Mouse (Mus musculus): ENCODE data around the gene Dctd. TPM values are rescaled to one million over a fixed set of nuclear protein-coding genes. Genes with fewer than 3 reads are reported as not detected.

The Dctd gene
- polyA plus RNA-seq, 1 experiment from 2014 or later, result 28.2 TPM

GRCm38 (mm10) chr8:48098081-48098639 lies 732 bp upstream of the Dctd start:
- no peaks in the 10 kb centered on the region; the same call in 1 of the 2 replicates for H3K27me3 ChIP-seq (replicated peaks; ENCODE audit: control insufficient read depth, insufficient read depth, low read length)
- no peak overlapping the region for H3K27ac ChIP-seq (replicated peaks; ENCODE audit: low read depth, low read length)
- DNase-seq (ENCODE audit: low spot score), result no peak
- H3K4me2 ChIP-seq (ENCODE audit: low read depth, low read length), result peak overlapping the region; percentile 54
- H3K9ac ChIP-seq (ENCODE audit: low read depth, low read length), result peak overlapping the region; percentile 43; the same call in 1 of the 2 replicates
- no peak for ATAC-seq (ENCODE audit: low read depth)
- H3K9me3 ChIP-seq (ENCODE audit: control insufficient read depth, low read length), result no peaks in the 10 kb centered on the region
- no peaks in the 10 kb centered on the region for H3K36me3 ChIP-seq (ENCODE audit: control insufficient read depth, insufficient read depth, low read length)
- peaks cover 6% of the 10 kb centered on the region for H3K4me1 ChIP-seq (ENCODE audit: control insufficient read depth, insufficient read depth, low read length)
- peak overlapping the region; percentile 20 for H3K4me3 ChIP-seq (ENCODE audit: low read depth, low read length)
- WGBS, result 65% methylated on average over 13 of the region's 13 CpGs

- 61% methylated on average over 14 of the region's 14 CpGs for WGBS
- Histone ChIP-seq H3K27me3 (replicated peaks; ENCODE audit: control insufficient read depth, insufficient read depth, low read length) (no peaks in the 10 kb centered on the region; the same call in 1 of the 2 replicates), H3K4me2 (ENCODE audit: low read depth, low read length) (no peak overlapping the region), H3K4me3 (ENCODE audit: low read depth, low read length) (no peak overlapping the region), H3K27ac (replicated peaks; ENCODE audit: low read depth, low read length) (no peak overlapping the region), H3K9ac (ENCODE audit: low read depth, low read length) (no peak overlapping the region), H3K36me3 (ENCODE audit: control insufficient read depth, insufficient read depth, low read length) (no peaks in the 10 kb centered on the region), H3K4me1 (ENCODE audit: control insufficient read depth, insufficient read depth, low read length) (peaks cover 6% of the 10 kb centered on the region), H3K9me3 (ENCODE audit: control insufficient read depth, low read length) (0 out of 2 replicates have a peak, but pooled peaks cover 6% of the 10 kb centered on the region)
- ATAC-seq (ENCODE audit: low read depth), result no peak; the same call in 1 of the 2 replicates
- DNase-seq (ENCODE audit: low spot score), result peak; percentile 57
Measured at GRCm38 (mm10) chr8:48100100-48100787, 1.4 kb downstream of the Dctd start.

DNA sequence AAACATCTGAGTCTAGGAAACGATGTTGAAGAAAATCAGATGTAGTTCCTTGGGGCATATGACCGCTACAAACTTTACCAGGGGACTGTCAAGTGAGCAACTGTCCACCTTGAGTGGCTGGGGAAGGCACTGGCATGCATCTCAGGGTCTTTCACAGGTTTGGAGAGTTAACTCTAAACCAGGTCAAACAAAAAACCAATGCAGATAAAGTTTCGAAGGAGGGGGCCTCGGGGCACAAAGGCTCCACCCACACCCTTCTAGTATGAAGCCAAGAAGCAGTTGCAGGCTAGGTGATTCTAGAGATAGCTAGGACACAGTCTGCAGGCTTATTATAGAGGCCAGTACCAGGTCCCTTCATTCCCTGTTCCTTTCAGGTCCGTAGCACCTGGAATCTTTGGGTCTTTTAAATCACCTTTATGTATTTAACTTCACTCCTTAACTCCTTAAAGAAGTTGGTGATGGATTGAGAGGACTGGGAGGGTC lies 10.5 kb downstream of the Dctd start:
- Histone ChIP-seq H3K4me2 (ENCODE audit: low read depth, low read length) (peak overlapping the region; percentile 70), H3K27ac (replicated peaks; ENCODE audit: low read depth, low read length) (no peak overlapping the region; the same call in 1 of the 2 replicates), H3K27me3 (replicated peaks; ENCODE audit: control insufficient read depth, insufficient read depth, low read length) (no peaks in the 10 kb centered on the region), H3K4me1 (ENCODE audit: control insufficient read depth, insufficient read depth, low read length) (peaks cover 5% of the 10 kb centered on the region; the same call in 1 of the 2 replicates), H3K9ac (ENCODE audit: low read depth, low read length) (peak overlapping the region; percentile 71), H3K4me3 (ENCODE audit: low read depth, low read length) (peak overlapping the region; percentile 68), H3K9me3 (ENCODE audit: control insufficient read depth, low read length) (0 out of 2 replicates have a peak, but pooled peaks cover 1% of the 10 kb centered on the region), H3K36me3 (ENCODE audit: control insufficient read depth, insufficient read depth, low read length) (peaks cover 18% of the 10 kb centered on the region)
- ATAC-seq (ENCODE audit: low read depth), result peak; percentile 24
- whole genome bisulfite sequencing, result 27% methylated on average over 5 of the region's 5 CpGs
- DNase-seq (ENCODE audit: low spot score), result no peak

- Histone ChIP-seq H3K4me2 (ENCODE audit: low read depth, low read length) (peak overlapping the region; percentile 70), H3K4me3 (ENCODE audit: low read depth, low read length) (peak overlapping the region; percentile 68), H3K9ac (ENCODE audit: low read depth, low read length) (peak overlapping the region; percentile 71), H3K36me3 (ENCODE audit: control insufficient read depth, insufficient read depth, low read length) (peaks cover 20% of the 10 kb centered on the region), H3K27ac (replicated peaks; ENCODE audit: low read depth, low read length) (peak overlapping the region; percentile 49), H3K9me3 (ENCODE audit: control insufficient read depth, low read length) (no peaks in the 10 kb centered on the region), H3K27me3 (replicated peaks; ENCODE audit: control insufficient read depth, insufficient read depth, low read length) (no peaks in the 10 kb centered on the region), H3K4me1 (ENCODE audit: control insufficient read depth, insufficient read depth, low read length) (peaks cover 5% of the 10 kb centered on the region; the same call in 1 of the 2 replicates)
- DNase-seq (ENCODE audit: low spot score) (peak; percentile 87), ATAC-seq (ENCODE audit: low read depth) (peak; percentile 94)
- under 1% methylated on average over 33 of the region's 61 CpGs for WGBS
Measured at GRCm38 (mm10) chr8:48109856-48110780, 11.2 kb downstream of the Dctd start.

- peaks cover 59% of the 10 kb centered on the region for H3K36me3 ChIP-seq (ENCODE audit: control insufficient read depth, insufficient read depth, low read length)
Measured at GRCm38 (mm10) chr8:48114591-48114990, 15.7 kb downstream of the Dctd start.

DNA sequence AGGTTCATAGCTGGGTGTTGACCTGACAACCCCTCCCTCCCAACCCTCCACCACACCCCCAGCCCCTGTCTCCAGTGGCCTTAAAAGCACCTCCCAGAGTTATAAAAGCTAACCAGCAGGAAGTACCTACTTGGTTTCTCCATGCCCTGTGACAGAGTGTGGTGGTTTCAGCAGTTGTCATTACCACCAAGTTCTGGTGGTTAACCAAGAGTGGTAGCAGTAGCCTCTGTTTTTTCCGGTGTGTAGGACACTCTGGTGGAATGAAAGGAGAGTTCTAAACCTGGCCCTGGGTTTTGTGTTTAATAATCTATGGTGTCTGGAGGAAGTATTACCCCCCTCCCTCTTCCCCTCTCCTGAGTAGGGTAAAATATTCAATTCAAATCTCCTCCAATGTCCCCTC lies 24.1 kb downstream of the Dctd start:
- H3K27me3 ChIP-seq (replicated peaks; ENCODE audit: control insufficient read depth, insufficient read depth, low read length), result no peaks in the 10 kb centered on the region
- peaks cover 16% of the 10 kb centered on the region for H3K9me3 ChIP-seq (ENCODE audit: control insufficient read depth, low read length)
- H3K36me3 ChIP-seq (ENCODE audit: control insufficient read depth, insufficient read depth, low read length), result peaks cover 23% of the 10 kb centered on the region
- H3K4me2 ChIP-seq (ENCODE audit: low read depth, low read length), result no peak overlapping the region
- H3K4me3 ChIP-seq (ENCODE audit: low read depth, low read length), result no peak overlapping the region
- WGBS, result 95% methylated on average over 1 of the region's 1 CpGs
- DNase-seq (ENCODE audit: low spot score), result no peak
- H3K4me1 ChIP-seq (ENCODE audit: control insufficient read depth, insufficient read depth, low read length), result no peaks in the 10 kb centered on the region
- ATAC-seq (ENCODE audit: low read depth), result no peak
- H3K27ac ChIP-seq (replicated peaks; ENCODE audit: low read depth, low read length), result no peak overlapping the region
- H3K9ac ChIP-seq (ENCODE audit: low read depth, low read length), result no peak overlapping the region

More at GRCm38 (mm10) chr8:48114591-48114990, 15.7 kb downstream of the Dctd start:
- 68% methylated on average over 6 of the region's 6 CpGs for WGBS
- H3K27me3 ChIP-seq (replicated peaks; ENCODE audit: control insufficient read depth, insufficient read depth, low read length), result no peaks in the 10 kb centered on the region
- peaks cover 20% of the 10 kb centered on the region for H3K9me3 ChIP-seq (ENCODE audit: control insufficient read depth, low read length)
- ATAC-seq (ENCODE audit: low read depth) (no peak), DNase-seq (ENCODE audit: low spot score) (peak; percentile 29)
- H3K4me1 ChIP-seq (ENCODE audit: control insufficient read depth, insufficient read depth, low read length), result 0 out of 2 replicates have a peak, but pooled peaks cover under 1% of the 10 kb centered on the region
- H3K4me3 ChIP-seq (ENCODE audit: low read depth, low read length), result no peak overlapping the region
- H3K9ac ChIP-seq (ENCODE audit: low read depth, low read length), result no peak overlapping the region
- H3K27ac ChIP-seq (replicated peaks; ENCODE audit: low read depth, low read length), result no peak overlapping the region
- H3K4me2 ChIP-seq (ENCODE audit: low read depth, low read length), result no peak overlapping the region

DNA sequence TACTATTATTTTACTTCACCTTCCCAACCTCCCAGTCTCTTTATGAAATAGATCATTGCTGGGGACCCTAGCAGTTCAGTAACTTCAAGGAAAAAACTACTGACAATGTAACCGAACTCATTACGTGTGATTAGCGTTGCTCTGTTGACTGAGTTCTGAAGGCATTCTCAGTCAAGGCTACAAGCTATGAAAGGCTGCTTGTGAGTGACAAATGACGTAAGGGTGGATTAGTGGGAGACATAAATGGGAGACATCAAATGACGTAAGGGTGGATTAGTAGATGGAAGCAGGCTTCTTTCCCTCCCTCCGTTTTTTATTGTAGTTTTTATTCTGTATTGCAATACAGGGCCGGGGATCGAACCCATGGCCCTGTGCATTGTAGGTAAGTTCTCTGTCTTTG lies 26.0 kb downstream of the Dctd start:
- no peak overlapping the region for H3K4me2 ChIP-seq (ENCODE audit: low read depth, low read length)
- ATAC-seq (ENCODE audit: low read depth) (no peak), DNase-seq (ENCODE audit: low spot score) (no peak)
- no peaks in the 10 kb centered on the region for H3K4me1 ChIP-seq (ENCODE audit: control insufficient read depth, insufficient read depth, low read length)
- H3K36me3 ChIP-seq (ENCODE audit: control insufficient read depth, insufficient read depth, low read length), result peaks cover 14% of the 10 kb centered on the region; the same call in 1 of the 2 replicates
- 83% methylated on average over 8 of the region's 8 CpGs for WGBS
- H3K9ac ChIP-seq (ENCODE audit: low read depth, low read length), result no peak overlapping the region
- no peaks in the 10 kb centered on the region for H3K9me3 ChIP-seq (ENCODE audit: control insufficient read depth, low read length)
- H3K27me3 ChIP-seq (replicated peaks; ENCODE audit: control insufficient read depth, insufficient read depth, low read length), result no peaks in the 10 kb centered on the region
- no peak overlapping the region for H3K27ac ChIP-seq (replicated peaks; ENCODE audit: low read depth, low read length)
- no peak overlapping the region for H3K4me3 ChIP-seq (ENCODE audit: low read depth, low read length)

DNA sequence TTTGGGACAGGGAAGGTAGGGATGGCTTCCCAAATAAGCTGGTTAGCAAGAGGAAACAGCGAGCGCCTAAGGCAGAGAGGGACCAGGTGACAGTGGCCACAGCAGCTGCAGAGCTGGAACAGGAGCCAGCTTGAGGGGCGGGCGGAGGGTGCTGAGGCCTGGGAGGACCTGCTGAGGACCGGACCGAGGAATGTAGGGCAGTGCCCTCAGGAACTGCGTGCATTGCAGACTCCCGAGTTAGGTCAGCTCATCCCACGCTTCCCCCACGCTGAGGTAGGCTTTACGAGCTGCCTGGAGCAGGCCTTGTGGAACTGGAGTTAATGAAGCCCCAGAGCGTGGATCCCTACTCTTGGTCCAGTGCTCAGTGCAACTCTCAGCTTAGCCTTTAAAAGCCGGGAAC lies 28.1 kb downstream of the Dctd start:
- no peak overlapping the region for H3K4me2 ChIP-seq (ENCODE audit: low read depth, low read length)
- no peaks in the 10 kb centered on the region for H3K4me1 ChIP-seq (ENCODE audit: control insufficient read depth, insufficient read depth, low read length)
- no peak overlapping the region for H3K27ac ChIP-seq (replicated peaks; ENCODE audit: low read depth, low read length)
- H3K9ac ChIP-seq (ENCODE audit: low read depth, low read length), result no peak overlapping the region
- DNase-seq (ENCODE audit: low spot score) (no peak), ATAC-seq (ENCODE audit: low read depth) (no peak)
- 80% methylated on average over 12 of the region's 13 CpGs for WGBS
- no peak overlapping the region for H3K4me3 ChIP-seq (ENCODE audit: low read depth, low read length)
- no peaks in the 10 kb centered on the region for H3K9me3 ChIP-seq (ENCODE audit: control insufficient read depth, low read length)
- H3K36me3 ChIP-seq (ENCODE audit: control insufficient read depth, insufficient read depth, low read length), result peaks cover 14% of the 10 kb centered on the region; the same call in 1 of the 2 replicates
- H3K27me3 ChIP-seq (replicated peaks; ENCODE audit: control insufficient read depth, insufficient read depth, low read length), result no peaks in the 10 kb centered on the region
